Mouse (Mus musculus): ENCODE data around the gene Acot3.

Gene Acot3

GRCm38 (mm10) chr12:84100604-84101492 is 48.9 kb downstream of the Acot3 start, which contains the start of gene Acot6:
TSS of gene Acot6 (plus strand) at chr12:84100654.
- peak; percentile 27 for DNase-seq (ENCODE audit: low read depth, low spot score)

DNA sequence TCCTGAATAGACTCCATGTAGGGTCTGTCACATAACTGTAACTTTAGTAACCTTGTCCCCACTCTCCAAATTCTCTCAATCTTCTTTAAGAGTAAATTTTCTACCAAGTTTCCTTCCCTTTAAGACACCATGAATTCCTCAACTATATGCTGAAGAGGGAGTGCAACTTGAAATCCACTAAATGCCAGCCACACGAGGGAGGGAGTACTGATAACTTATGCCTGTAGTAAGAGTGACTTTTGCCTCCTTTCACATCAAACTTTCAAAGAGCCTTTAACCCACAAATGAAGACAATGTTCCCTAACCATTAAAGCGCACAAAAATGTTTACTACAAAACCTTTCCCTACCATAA is 49.5 kb downstream of the Acot3 start:
- DNase-seq (ENCODE audit: low read depth, low spot score), result no peak

GRCm38 (mm10) chr12:84107012-84107411 is 55.1 kb downstream of the Acot3 start:
- no peak for DNase-seq (ENCODE audit: low read depth, low spot score)

- no peak for DNase-seq (ENCODE audit: low read depth, low spot score)
Measured at GRCm38 (mm10) chr12:84107692-84108091, 55.7 kb downstream of the Acot3 start.

GRCm38 (mm10) chr12:84109924-84110323 is 58.0 kb downstream of the Acot3 start:
- DNase-seq (ENCODE audit: low read depth, low spot score), result no peak

All from skeletal muscle tissue, adult 2 months (tissue).